8 mouse cellular contexts compared by ENCODE assay signal in the genomic region with DNA sequence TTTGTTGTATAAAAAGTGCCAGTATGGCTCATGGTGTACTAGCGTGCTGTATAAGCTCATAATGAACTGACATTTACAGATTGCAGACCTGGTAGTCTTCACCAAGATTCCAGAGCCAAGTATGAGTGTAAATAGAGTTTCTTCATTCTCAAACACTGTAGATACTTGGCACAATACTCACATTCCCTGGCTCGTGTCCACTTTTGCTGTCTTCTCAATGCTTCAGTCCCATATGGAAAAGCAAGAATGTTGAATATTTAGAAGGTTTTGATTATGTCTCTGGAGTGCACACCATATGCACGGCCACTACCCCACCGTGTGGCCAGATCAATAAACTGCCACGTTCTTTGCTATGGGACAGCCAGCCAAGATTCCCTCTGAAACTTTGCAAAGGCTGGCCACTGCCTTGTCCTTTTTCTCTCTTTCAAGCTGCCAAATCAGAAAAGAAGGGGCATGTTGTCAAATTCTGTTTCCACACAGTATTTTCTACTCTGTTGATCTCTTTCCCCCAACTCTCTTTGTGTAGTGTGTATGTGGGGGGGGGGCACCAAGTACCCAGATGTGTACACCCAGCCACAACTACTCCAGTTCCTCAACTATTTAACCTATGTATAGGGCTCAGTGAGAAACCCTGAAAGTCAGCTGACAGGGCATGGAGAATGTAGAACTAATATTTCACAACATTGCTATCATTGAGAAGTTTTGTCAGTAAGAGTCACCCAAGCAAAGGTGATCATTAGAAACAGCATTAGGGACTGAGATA.
DNase-seq lines count a peak whose midpoint lies in the region; ATAC-seq lines count a peak whose summit lies in the region.
"Had no signal": no experiment of that assay in that cellular context is flagged by ENCODE, and none has a peak within 500 bp of the region (broad histone marks: within the 10 kb centered on the region; RNA-seq: fewer than 3 reads in every experiment).

No protein-coding gene starts in this region.

- H3K9me3 ChIP-seq in hindbrain, embryonic 11.5 days (ENCODE audit: control insufficient read depth, low read length) = no peaks in the 10 kb centered on the region
- no peaks in the 10 kb centered on the region for H3K9me3 ChIP-seq in hindbrain, embryonic 16.5 days (ENCODE audit: control insufficient read depth, low read length)
- H3K9me3 ChIP-seq in forebrain, embryonic 15.5 days = no peaks in the 10 kb centered on the region
- H3K9me3 ChIP-seq in lung, embryonic 15.5 days = no peaks in the 10 kb centered on the region
- H3K9me3 ChIP-seq: liver, embryonic 15.5 days had no signal

- ATAC-seq in hindbrain, embryonic 11.5 days (ENCODE audit: low FRiP score) = no peak
- no peak for ATAC-seq in hindbrain, embryonic 16.5 days
- peak; percentile 84 for ATAC-seq in forebrain, embryonic 15.5 days (replicated peaks)
- peak; percentile 92 for ATAC-seq in lung, embryonic 15.5 days (ENCODE audit: borderline replicate concordance, extremely low read depth, low FRiP score, low TSS enrichment)
- ATAC-seq in erythroblast, adult 5-6 weeks (replicated peaks; ENCODE audit: low FRiP score, poor library complexity, severe bottlenecking) = no peak

- H3K9ac ChIP-seq in hindbrain, embryonic 11.5 days (ENCODE audit: low read depth, low read length) = no peak overlapping the region
- H3K9ac ChIP-seq in hindbrain, embryonic 16.5 days (ENCODE audit: low read depth, low read length) = no peak overlapping the region
- H3K9ac ChIP-seq in forebrain, embryonic 15.5 days (replicated peaks) = no peak overlapping the region
- H3K9ac ChIP-seq in lung, embryonic 15.5 days = no peak overlapping the region
- H3K9ac ChIP-seq: liver, embryonic 15.5 days had no signal

- 47% methylated on average over 5 of the region's 5 CpGs for WGBS in hindbrain, embryonic 11.5 days
- WGBS in hindbrain, embryonic 16.5 days = 43% methylated on average over 5 of the region's 5 CpGs
- WGBS in forebrain, embryonic 15.5 days = 34% methylated on average over 5 of the region's 5 CpGs
- WGBS in lung, embryonic 15.5 days = 20% methylated on average over 5 of the region's 5 CpGs

- no peak overlapping the region for H3K27ac ChIP-seq in hindbrain, embryonic 11.5 days (ENCODE audit: low read depth, low read length)
- H3K27ac ChIP-seq in hindbrain, embryonic 16.5 days (ENCODE audit: low read depth, low read length) = no peak overlapping the region
- no peak overlapping the region for H3K27ac ChIP-seq in forebrain, embryonic 15.5 days (replicated peaks)
- H3K27ac ChIP-seq in lung, embryonic 15.5 days = peak overlapping the region; percentile 19; the same call in 1 of the 2 replicates
- H3K27ac ChIP-seq: liver, embryonic 15.5 days had no signal

- no peaks in the 10 kb centered on the region for H3K36me3 ChIP-seq in hindbrain, embryonic 11.5 days (ENCODE audit: control insufficient read depth, insufficient read depth, low read length)
- H3K36me3 ChIP-seq in hindbrain, embryonic 16.5 days (ENCODE audit: control insufficient read depth, insufficient read depth, low read length) = no peaks in the 10 kb centered on the region
- no peaks in the 10 kb centered on the region for H3K36me3 ChIP-seq in forebrain, embryonic 15.5 days
- H3K36me3 ChIP-seq in lung, embryonic 15.5 days = no peaks in the 10 kb centered on the region
- H3K36me3 ChIP-seq: liver, embryonic 15.5 days had no signal

- no peaks in the 10 kb centered on the region for H3K4me1 ChIP-seq in hindbrain, embryonic 11.5 days (replicated peaks; ENCODE audit: control insufficient read depth, insufficient read depth, low read length)
- H3K4me1 ChIP-seq in hindbrain, embryonic 16.5 days (ENCODE audit: control insufficient read depth, insufficient read depth, low read depth, low read length) = no peaks in the 10 kb centered on the region
- H3K4me1 ChIP-seq in forebrain, embryonic 15.5 days = no peaks in the 10 kb centered on the region
- H3K4me1 ChIP-seq in lung, embryonic 15.5 days = no peaks in the 10 kb centered on the region
- H3K4me1 ChIP-seq: liver, embryonic 15.5 days had no signal

- peak; percentile 30 for DNase-seq in hindbrain, embryonic 11.5 days (ENCODE audit: low spot score)
- DNase-seq in 3T3-L1 (ENCODE audit: low read depth, low spot score) = peak; percentile 80
- peak; percentile 2 for DNase-seq in ES-CJ7 (ENCODE audit: low read depth, low spot score)

- no peaks in the 10 kb centered on the region for H3K27me3 ChIP-seq in hindbrain, embryonic 11.5 days (ENCODE audit: control insufficient read depth, insufficient read depth, low read length)
- H3K27me3 ChIP-seq in hindbrain, embryonic 16.5 days (replicated peaks; ENCODE audit: control insufficient read depth, insufficient read depth, low read length) = no peaks in the 10 kb centered on the region
- no peaks in the 10 kb centered on the region for H3K27me3 ChIP-seq in forebrain, embryonic 15.5 days
- H3K27me3 ChIP-seq in lung, embryonic 15.5 days = no peaks in the 10 kb centered on the region
- H3K27me3 ChIP-seq: liver, embryonic 15.5 days had no signal

- H3K4me3 ChIP-seq in hindbrain, embryonic 11.5 days (ENCODE audit: low read depth, low read length) = no peak overlapping the region
- H3K4me3 ChIP-seq in hindbrain, embryonic 16.5 days (ENCODE audit: low read length) = no peak overlapping the region
- H3K4me3 ChIP-seq in forebrain, embryonic 15.5 days = no peak overlapping the region
- no peak overlapping the region for H3K4me3 ChIP-seq in lung, embryonic 15.5 days
- H3K4me3 ChIP-seq: liver, embryonic 15.5 days had no signal

- H3K4me2 ChIP-seq in hindbrain, embryonic 11.5 days (replicated peaks; ENCODE audit: low read depth, low read length) = no peak overlapping the region
- H3K4me2 ChIP-seq in hindbrain, embryonic 16.5 days (ENCODE audit: low read length) = no peak overlapping the region
- no peak overlapping the region for H3K4me2 ChIP-seq in forebrain, embryonic 15.5 days (replicated peaks)
- no peak overlapping the region for H3K4me2 ChIP-seq in lung, embryonic 15.5 days
- H3K4me2 ChIP-seq: liver, embryonic 15.5 days had no signal

Comparison
In these comparisons a context has a peak if more than half of its experiments do, and no peak if none do; other contexts are left out.
1. ATAC-seq: peak in forebrain, embryonic 15.5 days (single experiment) and lung, embryonic 15.5 days (single experiment); none in hindbrain, embryonic 11.5 days (single experiment), hindbrain, embryonic 16.5 days (single experiment) and erythroblast, adult 5-6 weeks (single experiment).
2. DNase-seq: peak in every context shown above with its lines; median percentile 80 in 3T3-L1; 30 in hindbrain, embryonic 11.5 days; 2 in ES-CJ7.